Mouse (Mus musculus) heart, postnatal 36 days (tissue): Measurements from ENCODE around the gene Mpp3. TPM values are rescaled to one million over a fixed set of nuclear protein-coding genes. Genes with fewer than 3 reads are reported as not detected.

Experiments
- DNase-seq, 2 experiments: peaks; one replicate each; pipeline ENCODE4 v3.0.0; 2021 to 2022
- intact Hi-C: fragments of 180-260 bp; cut with DNase I; formaldehyde crosslinking; loops from one replicate; pipeline ENCODE4 v1.15.1; 2025
- total RNA-seq, 2 experiments: library from RNA; stranded (reverse); gene quantifications; 2 replicates each; pipeline ENCODE4 v1.2.3; 2021

Mpp3 gene
- total RNA-seq, 2 experiments from 2014 or later: 1.7 to 1.9 TPM

- peak in 1 of 2 experiments; percentile 47 for DNase-seq
These were observed 44.8 kb downstream of the Mpp3 start for GRCm38 (mm10) chr11:101983431-101983921.

GRCm38 (mm10) chr11:101982981-101983411 is 45.3 kb downstream of the Mpp3 start:
- DNase-seq: peak; percentile 49 to 52

More at GRCm38 (mm10) chr11:101983431-101983921, 44.8 kb downstream of the Mpp3 start:
- intact Hi-C loops: loop anchor here (5.0 kb wide), 1 partner anchor 234 kb away; no protein-coding TSS in a partner anchor

GRCm38 (mm10) chr11:101981850-101982249 is 46.4 kb downstream of the Mpp3 start:
- intact Hi-C loops: loop anchor here (5.0 kb wide), 1 partner anchor 235 kb away; no protein-coding TSS in a partner anchor
- peak; percentile 25 to 34 for DNase-seq

More at GRCm38 (mm10) chr11:101982981-101983411, 45.3 kb downstream of the Mpp3 start:
- intact Hi-C loops: loop anchor here (5.0 kb wide), 1 partner anchor 234 kb away; no protein-coding TSS in a partner anchor

GRCm38 (mm10) chr11:101980603-101981157 is 47.6 kb downstream of the Mpp3 start:
- intact Hi-C loops: loop anchor here (5.0 kb wide), 1 partner anchor 237 kb away; no protein-coding TSS in a partner anchor
- no peak for DNase-seq

- no peak for DNase-seq
- intact Hi-C loops: no loop called here
These were observed 49.1 kb downstream of the Mpp3 start for GRCm38 (mm10) chr11:101979140-101979539.

- intact Hi-C loops: no loop called here
- no peak for DNase-seq
These were observed 51.3 kb downstream of the Mpp3 start for GRCm38 (mm10) chr11:101976949-101977348.

GRCm38 (mm10) chr11:101974923-101975322 is 53.3 kb downstream of the Mpp3 start:
- DNase-seq: peak; percentile 41 to 49
- intact Hi-C loops: no loop called here

- intact Hi-C loops: no loop called here
- DNase-seq: no peak
These were observed 54.1 kb downstream of the Mpp3 start for GRCm38 (mm10) chr11:101974181-101974580.

- intact Hi-C loops: no loop called here
- DNase-seq: no peak
These were observed 54.8 kb downstream of the Mpp3 start for GRCm38 (mm10) chr11:101973496-101973895.

GRCm38 (mm10) chr11:101972651-101973050 is 55.6 kb downstream of the Mpp3 start:
- DNase-seq: no peak
- intact Hi-C loops: no loop called here

GRCm38 (mm10) chr11:101972097-101972496 is 56.2 kb downstream of the Mpp3 start:
- no peak for DNase-seq
- intact Hi-C loops: no loop called here

GRCm38 (mm10) chr11:101971410-101971809 is 56.9 kb downstream of the Mpp3 start:
- intact Hi-C loops: no loop called here
- DNase-seq: peak; percentile 51 to 67

- intact Hi-C loops: loop anchor here (1.0 to 2.0 kb wide), 2 partner anchors 51 to 157 kb away; no protein-coding TSS in a partner anchor
- DNase-seq: no peak
These were observed 58.4 kb downstream of the Mpp3 start for GRCm38 (mm10) chr11:101969835-101970234.

GRCm38 (mm10) chr11:101968791-101969190 is 59.5 kb downstream of the Mpp3 start:
- peak; percentile 83 to 86 for DNase-seq
- intact Hi-C loops: loop anchor here (1.0 to 2.0 kb wide), 2 partner anchors 49 to 156 kb away; no protein-coding TSS in a partner anchor

- no peak for DNase-seq
- intact Hi-C loops: loop anchor here (2.0 kb wide), 1 partner anchor 156 kb away; no protein-coding TSS in a partner anchor
These were observed 60.0 kb downstream of the Mpp3 start for GRCm38 (mm10) chr11:101968311-101968710.

GRCm38 (mm10) chr11:101966965-101967614 is 61.2 kb downstream of the Mpp3 start, which contains the start of gene Sost:
Gene Sost (minus strand): TSS chr11:101967015.
- DNase-seq: no peak
- intact Hi-C loops: no loop called here

GRCm38 (mm10) chr11:101965553-101965952 is 62.7 kb downstream of the Mpp3 start:
- DNase-seq: no peak
- intact Hi-C loops: loop anchor here (2.0 kb wide), 1 partner anchor 15 kb away; no protein-coding TSS in a partner anchor

GRCm38 (mm10) chr11:101964647-101965046 is 63.6 kb downstream of the Mpp3 start:
- intact Hi-C loops: loop anchor here (2.0 kb wide), 1 partner anchor 14 kb away; no protein-coding TSS in a partner anchor

GRCm38 (mm10) chr11:101963473-101964291 is 64.6 kb downstream of the Mpp3 start:
- peak in 1 of 2 experiments; percentile 51 for DNase-seq
- intact Hi-C loops: loop anchor here (2.0 kb wide), 1 partner anchor 13 kb away; no protein-coding TSS in a partner anchor

More at GRCm38 (mm10) chr11:101964647-101965046, 63.6 kb downstream of the Mpp3 start:
- no peak for DNase-seq

- no peak for DNase-seq
- intact Hi-C loops: no loop called here
These were observed 65.2 kb downstream of the Mpp3 start for GRCm38 (mm10) chr11:101963043-101963442.
